Mouse (Mus musculus): Measurements from ENCODE around the gene Nmnat3.

Nmnat3 gene

GRCm38 (mm10) chr9:98361047-98361446, 73.8 kb downstream of the Nmnat3 start:
- DNase-seq (ENCODE audit: low spot score) = no peak

GRCm38 (mm10) chr9:98366075-98366474, 78.8 kb downstream of the Nmnat3 start:
- no peak for DNase-seq (ENCODE audit: low spot score)

- DNase-seq (ENCODE audit: low spot score) = peak; percentile 47
These were observed 80.2 kb downstream of the Nmnat3 start for GRCm38 (mm10) chr9:98367333-98367962.

- DNase-seq (ENCODE audit: low spot score) = no peak
These were observed 82.5 kb downstream of the Nmnat3 start for GRCm38 (mm10) chr9:98369707-98370106.

GRCm38 (mm10) chr9:98373358-98373757, 86.1 kb downstream of the Nmnat3 start:
- no peak for DNase-seq (ENCODE audit: low spot score)

- no peak for DNase-seq (ENCODE audit: low spot score)
These were observed 87.7 kb downstream of the Nmnat3 start for GRCm38 (mm10) chr9:98374897-98375296.

GRCm38 (mm10) chr9:98375329-98376170, 88.3 kb downstream of the Nmnat3 start:
- no peak for DNase-seq (ENCODE audit: low spot score)

GRCm38 (mm10) chr9:98379736-98380135, 92.5 kb downstream of the Nmnat3 start:
- no peak for DNase-seq (ENCODE audit: low spot score)

- no peak for DNase-seq (ENCODE audit: low spot score)
These were observed 93.4 kb downstream of the Nmnat3 start for GRCm38 (mm10) chr9:98380593-98380992.

GRCm38 (mm10) chr9:98387741-98388632, 100.8 kb downstream of the Nmnat3 start:
- DNase-seq (ENCODE audit: low spot score) = no peak

- DNase-seq (ENCODE audit: low spot score) = peak; percentile 18
These were observed 101.4 kb downstream of the Nmnat3 start for GRCm38 (mm10) chr9:98388633-98388965.

- DNase-seq (ENCODE audit: low spot score) = no peak
These were observed 106.3 kb downstream of the Nmnat3 start for GRCm38 (mm10) chr9:98393496-98393895.

- DNase-seq (ENCODE audit: low spot score) = no peak
These were observed 110.0 kb downstream of the Nmnat3 start for GRCm38 (mm10) chr9:98397211-98397610.

GRCm38 (mm10) chr9:98397866-98398265, 110.6 kb downstream of the Nmnat3 start:
- DNase-seq (ENCODE audit: low spot score) = no peak

- DNase-seq (ENCODE audit: low spot score) = peak; percentile 29
These were observed 113.1 kb downstream of the Nmnat3 start for GRCm38 (mm10) chr9:98400185-98400894.

GRCm38 (mm10) chr9:98401611-98402010, 114.4 kb downstream of the Nmnat3 start:
- no peak for DNase-seq (ENCODE audit: low spot score)

GRCm38 (mm10) chr9:98407771-98408170, 120.5 kb downstream of the Nmnat3 start:
- no peak for DNase-seq (ENCODE audit: low spot score)

GRCm38 (mm10) chr9:98409137-98409536, 121.9 kb downstream of the Nmnat3 start:
- DNase-seq (ENCODE audit: low spot score) = peak; percentile 79

GRCm38 (mm10) chr9:98415427-98415826, 128.2 kb downstream of the Nmnat3 start:
- DNase-seq (ENCODE audit: low spot score) = no peak

- peak; percentile 21 for DNase-seq (ENCODE audit: low spot score)
These were observed 130.7 kb downstream of the Nmnat3 start for GRCm38 (mm10) chr9:98417919-98418318.

GRCm38 (mm10) chr9:98418346-98418745, 131.1 kb downstream of the Nmnat3 start:
- DNase-seq (ENCODE audit: low spot score) = no peak

GRCm38 (mm10) chr9:98420666-98421065, 133.4 kb downstream of the Nmnat3 start:
- DNase-seq (ENCODE audit: low spot score) = no peak
